Mouse (Mus musculus): ENCODE results near the gene Gstm4.

The Gstm4 gene

DNA sequence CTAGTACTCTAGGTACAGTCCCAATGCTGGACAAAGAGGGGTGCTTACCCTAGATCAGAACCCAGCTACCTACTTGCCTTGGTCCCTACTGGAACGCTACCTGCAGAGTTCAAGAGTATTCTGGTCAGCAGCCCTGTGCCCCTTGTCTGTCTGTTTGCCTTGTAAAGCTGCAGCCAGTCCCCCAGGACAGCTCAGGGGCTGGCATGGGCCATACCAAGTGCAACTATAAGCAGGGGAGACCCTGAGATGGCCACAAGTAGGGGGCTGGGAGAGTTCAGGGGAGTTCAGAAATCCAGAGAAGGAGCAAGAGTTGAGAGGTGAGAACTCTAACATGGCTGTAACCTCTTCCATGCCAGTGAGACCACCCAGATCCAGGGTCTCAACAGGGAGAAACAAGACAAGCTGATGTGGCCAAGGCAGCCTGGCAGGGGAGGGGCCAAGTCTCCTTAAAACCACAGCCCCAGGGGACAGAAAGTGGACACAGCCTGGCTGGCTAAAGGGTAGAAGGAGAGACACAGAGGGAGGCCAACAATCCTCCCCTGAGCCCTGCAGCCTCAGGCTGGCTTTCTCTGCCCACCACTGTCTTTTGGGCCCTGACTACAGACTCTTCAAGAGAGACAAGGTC, 37.7 kb upstream of the Gstm4 start:
- POLR2A ChIA-PET: interaction anchor here in 1 of 4 experiments (0.6 to 1.2 kb wide), 2 partner anchors 64 to 741 kb away, joined by 3 to 4 read pairs; partner anchors contain the start of gene Gnai3
- CTCF ChIA-PET: interaction anchor here in 3 of 4 experiments (0.6 to 2.6 kb wide), 4 partner anchors 13 to 73 kb away, joined by 3 to 6 read pairs (median 4); no protein-coding TSS in a partner anchor

GRCm38 (mm10) chr3:108081681-108082080, 37.0 kb upstream of the Gstm4 start:
- CTCF ChIA-PET: interaction anchor here in 2 of 4 experiments (1.2 to 2.6 kb wide), 2 partner anchors 12 to 13 kb away, joined by 6 read pairs; no protein-coding TSS in a partner anchor

DNA sequence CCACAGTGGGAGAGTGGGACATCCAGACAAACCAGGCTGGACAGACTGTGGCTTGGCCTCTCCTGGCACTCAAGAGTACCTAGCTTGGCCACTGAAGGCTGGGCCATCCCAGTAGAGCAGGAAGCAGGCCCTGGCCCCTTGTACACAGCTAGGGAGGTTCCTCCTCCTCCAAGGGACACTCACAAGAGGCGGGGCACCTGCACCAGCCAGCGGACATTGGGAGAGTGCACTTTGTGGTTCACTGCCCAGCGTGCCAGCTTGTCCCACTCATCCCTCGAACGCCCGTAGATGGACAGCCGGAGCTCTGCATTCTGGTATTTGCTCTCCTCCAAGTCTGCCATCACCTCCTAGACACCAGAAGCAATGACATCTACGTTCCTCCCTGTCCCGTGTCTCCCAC, 32.1 kb upstream of the Gstm4 start:
- CTCF ChIA-PET: interaction anchor here in 2 of 4 experiments (0.6 to 2.2 kb wide), 2 partner anchors 8 to 159 kb away, joined by 4 to 11 read pairs; no protein-coding TSS in a partner anchor
- POLR2A ChIA-PET: interaction anchor here in 3 of 4 experiments (0.9 to 1.7 kb wide), 4 partner anchors 8 to 133 kb away, joined by 3 to 5 read pairs (median 4); partner anchors contain the start of genes Gnai3 (in 2 of the 3) and Gstm6 (in 1 of the 3)

More at GRCm38 (mm10) chr3:108081681-108082080, 37.0 kb upstream of the Gstm4 start:
- POLR2A ChIA-PET: interaction anchor here in 1 of 4 experiments (0.6 to 1.2 kb wide), 2 partner anchors 64 to 741 kb away, joined by 3 to 4 read pairs; partner anchors contain the start of gene Gnai3

GRCm38 (mm10) chr3:108072983-108073569, 28.4 kb upstream of the Gstm4 start:
- POLR2A ChIA-PET: interaction anchor here in 2 of 4 experiments (0.7 to 1.8 kb wide), 6 partner anchors 11 to 105 kb away, joined by 3 to 9 read pairs (median 4); partner anchors contain the start of genes Gnai3 (in 2 of the 2) and Gstm4 (in 1 of the 2)
- CTCF ChIA-PET: interaction anchor here in 1 of 4 experiments (0.5 to 0.7 kb wide), 2 partner anchors 139 to 522 kb away, joined by 3 to 4 read pairs; no protein-coding TSS in a partner anchor

DNA sequence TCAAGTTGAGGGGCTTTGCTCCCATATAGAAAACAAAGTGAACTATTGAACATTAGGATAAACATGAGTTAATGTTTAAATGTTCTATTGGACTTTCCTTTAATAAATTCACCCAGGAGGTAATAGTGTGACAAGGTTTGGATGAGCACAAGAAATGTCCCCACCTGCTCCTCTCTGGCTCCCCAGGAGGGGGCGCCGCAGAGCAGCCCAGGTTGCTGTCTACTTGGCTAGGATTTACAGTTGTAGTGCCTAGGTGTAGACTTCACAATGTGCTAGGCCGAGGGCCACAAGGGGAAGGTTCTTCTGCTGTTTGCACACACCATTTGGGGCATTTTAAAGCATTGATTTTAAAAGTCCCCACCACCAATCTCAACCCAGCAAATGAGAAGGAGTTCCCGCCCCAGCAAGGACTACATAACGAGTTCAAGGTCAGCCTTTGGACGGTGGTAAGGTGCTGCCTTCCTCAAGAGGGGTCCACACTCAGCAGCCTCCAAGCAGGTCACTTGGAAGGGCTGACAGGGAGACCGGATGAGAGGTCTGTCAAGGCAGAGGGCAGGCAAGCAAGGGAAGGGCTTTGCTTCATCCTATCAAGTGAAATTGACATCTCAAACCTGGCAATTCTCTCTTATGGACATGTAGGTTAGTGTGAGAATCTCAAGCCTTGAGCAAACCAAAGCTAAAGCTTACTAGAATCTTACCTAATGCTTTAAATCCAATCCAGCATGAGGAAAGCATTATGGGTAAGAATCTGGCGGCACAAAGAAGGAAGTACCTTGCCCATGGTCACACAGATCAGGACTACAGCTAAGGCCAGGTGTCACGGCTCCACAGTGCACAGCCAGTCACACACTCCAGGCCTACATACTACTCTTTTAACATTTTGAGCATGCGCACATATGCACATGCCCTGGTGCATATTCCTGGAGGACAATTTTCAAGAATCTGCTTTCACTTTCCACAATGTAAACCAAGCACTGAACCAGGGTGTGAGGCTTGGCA, 25.9 kb upstream of the Gstm4 start:
- CTCF ChIA-PET: interaction anchor here (0.6 to 2.4 kb wide), 8 partner anchors 12 to 207 kb away, joined by 3 to 11 read pairs (median 6); partner anchors contain the start of gene Gstm7 (in 1 of the 4)
- POLR2A ChIA-PET: interaction anchor here in 3 of 4 experiments (0.6 to 2.8 kb wide), 6 partner anchors 75 to 135 kb away, joined by 3 to 23 read pairs (median 4); partner anchors contain the start of genes Cyb561d1 (in 1 of the 3) and Gnai3 (in 1 of the 3)

DNA sequence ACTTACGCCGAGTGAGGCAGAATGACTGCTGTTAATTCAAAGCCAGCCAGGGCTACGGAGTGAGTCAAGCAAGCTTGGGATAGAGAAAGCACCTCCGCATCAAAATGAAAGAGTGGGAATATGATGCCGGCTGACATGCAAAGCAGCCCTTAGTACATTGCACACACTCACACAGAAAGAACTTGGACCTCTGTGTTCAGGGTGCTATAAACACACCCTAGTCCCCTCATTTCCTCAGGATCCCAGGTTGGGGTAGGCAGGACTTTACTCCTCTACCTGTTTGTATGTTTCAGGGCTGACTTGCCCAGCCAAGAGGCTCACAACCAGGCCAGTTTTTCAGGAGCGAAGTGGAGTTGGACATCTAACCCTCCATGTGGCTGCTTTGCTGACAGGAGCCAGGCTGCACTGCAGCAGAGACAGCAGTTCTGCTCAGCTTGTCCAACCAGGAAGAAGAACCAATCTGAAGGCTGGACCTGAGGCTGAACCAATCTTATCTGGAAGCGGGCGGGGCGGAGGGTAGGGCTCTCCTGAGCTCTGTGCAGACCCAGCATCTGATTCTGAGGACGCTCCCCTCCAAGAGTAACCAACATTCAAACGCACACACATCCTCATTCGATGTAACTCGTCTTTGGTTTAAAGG, 24.7 kb upstream of the Gstm4 start:
- POLR2A ChIA-PET: interaction anchor here in 3 of 4 experiments (0.5 to 2.8 kb wide), 13 partner anchors 10 to 188 kb away, joined by 3 to 23 read pairs (median 4); partner anchors contain the start of genes Ampd2 (in 1 of the 3), Cyb561d1 (in 1 of the 3), Gnai3 (in 1 of the 3) and Gstm7 (in 1 of the 3)
- CTCF ChIA-PET: interaction anchor here (0.5 to 2.4 kb wide), 17 partner anchors 9 to 847 kb away, joined by 3 to 11 read pairs (median 4); partner anchors contain the start of genes Gnai3 (in 1 of the 4), Gstm6 (in 1 of the 4) and Gstm7 (in 1 of the 4)

GRCm38 (mm10) chr3:108068826-108069225, 24.1 kb upstream of the Gstm4 start:
- CTCF ChIA-PET: interaction anchor here (0.6 to 2.4 kb wide), 9 partner anchors 10 to 205 kb away, joined by 3 to 11 read pairs (median 5); partner anchors contain the start of gene Gstm6 (in 1 of the 4)
- POLR2A ChIA-PET: interaction anchor here in 3 of 4 experiments (0.5 to 2.8 kb wide), 16 partner anchors 10 to 189 kb away, joined by 3 to 23 read pairs (median 4); partner anchors contain the start of genes Ampd2 (in 1 of the 3), Cyb561d1 (in 1 of the 3), Gnai3 (in 1 of the 3) and Gstm7 (in 1 of the 3)

DNA sequence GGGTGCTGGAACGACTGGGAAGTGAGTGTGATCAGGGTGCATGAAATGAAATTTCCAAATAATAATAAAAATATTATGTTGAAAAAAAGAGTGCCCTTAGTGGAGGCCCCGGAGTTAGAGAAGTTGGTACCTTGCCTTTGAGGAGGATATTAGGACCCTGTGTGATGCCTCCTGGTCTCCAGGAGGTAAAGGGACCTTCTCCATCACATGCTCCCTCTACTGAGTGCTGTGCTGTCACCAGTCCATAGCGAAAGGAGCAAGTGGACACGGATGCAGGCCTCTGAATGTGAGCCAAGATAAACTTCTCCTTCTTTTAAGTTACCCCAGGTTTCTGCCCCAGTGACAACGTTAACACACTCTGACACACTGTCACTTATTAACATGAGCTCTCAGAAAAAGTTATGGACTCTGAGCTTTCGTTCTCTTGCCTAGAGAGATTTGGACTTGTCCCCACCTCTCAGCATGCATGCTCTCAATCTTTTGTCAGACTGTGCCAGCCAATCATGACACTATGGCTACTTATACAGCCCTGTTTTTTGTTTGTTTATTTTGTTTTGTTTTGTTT, 22.8 kb upstream of the Gstm4 start:
- ChIA-PET POLR2A (interaction anchor here in 1 of 4 experiments (2.8 kb wide), 1 partner anchor 79 kb away, joined by 23 read pairs; the partner anchor contains the start of gene Gnai3), CTCF (no interaction called here)

DNA sequence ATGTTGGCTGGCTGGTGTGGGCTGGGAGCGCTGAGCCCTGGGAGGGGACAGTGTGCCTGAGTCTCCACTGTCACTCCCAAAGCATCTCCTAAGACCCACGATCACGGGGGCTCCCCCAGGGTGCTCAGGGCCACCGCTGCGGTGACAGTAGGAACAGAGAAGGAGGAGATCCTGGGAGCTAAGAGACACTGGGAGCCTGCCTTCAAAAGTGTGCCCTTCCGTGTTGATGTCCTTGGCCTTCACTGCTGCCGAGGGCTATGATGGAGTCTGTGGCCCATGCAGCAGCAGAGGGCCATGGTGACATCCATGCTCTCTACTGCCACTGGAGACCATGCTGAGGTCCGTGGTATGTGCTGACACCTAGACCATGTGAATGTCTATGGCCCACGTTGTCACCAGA, 20.9 kb upstream of the Gstm4 start:
- POLR2A ChIA-PET: interaction anchor here in 2 of 4 experiments (0.8 to 2.2 kb wide), 3 partner anchors 15 to 116 kb away, joined by 3 to 8 read pairs (median 5); partner anchors contain the start of gene Gnai3 (in 1 of the 2)

DNA sequence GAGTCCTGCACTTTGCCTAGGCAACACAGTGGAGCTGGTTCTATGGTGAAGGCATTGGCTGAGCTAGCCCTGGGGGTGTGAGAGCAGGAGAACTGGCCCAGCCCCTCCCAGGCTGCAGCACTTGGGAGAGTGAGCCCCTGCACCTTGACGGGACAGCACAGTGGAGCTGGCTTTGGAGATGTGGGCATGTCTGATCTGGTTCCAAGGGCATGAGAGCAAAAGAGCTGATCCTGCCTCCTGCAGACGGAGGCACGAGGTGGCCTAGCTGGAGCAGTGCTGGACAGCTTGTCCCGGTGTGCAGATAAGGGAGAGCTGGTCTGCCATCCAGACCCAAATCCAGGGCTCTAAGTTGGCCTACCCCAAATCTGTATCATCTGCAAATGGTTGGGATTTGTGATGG, 20.0 kb upstream of the Gstm4 start:
- ChIA-PET CTCF (interaction anchor here (0.6 to 1.8 kb wide), 10 partner anchors 18 to 201 kb away, joined by 3 to 7 read pairs (median 5); partner anchors contain the start of genes Gstm4 (in 1 of the 4) and Gstm6 (in 1 of the 4)), POLR2A (interaction anchor here in 3 of 4 experiments (0.9 to 2.2 kb wide), 6 partner anchors 10 to 134 kb away, joined by 3 to 8 read pairs (median 3); partner anchors contain the start of genes Gnai3 (in 1 of the 3) and Gstm4 (in 1 of the 3))

More for the DNA sequence above, 20.9 kb upstream of the Gstm4 start:
- CTCF ChIA-PET: interaction anchor here in 1 of 4 experiments (0.6 kb wide), 1 partner anchor 285 kb away, joined by 4 read pairs; no protein-coding TSS in a partner anchor

GRCm38 (mm10) chr3:108062648-108063047, 18.0 kb upstream of the Gstm4 start:
- POLR2A ChIA-PET: interaction anchor here in 1 of 4 experiments (2.3 kb wide), 1 partner anchor 10 kb away, joined by 5 read pairs; no protein-coding TSS in a partner anchor

GRCm38 (mm10) chr3:108061420-108061819, 16.7 kb upstream of the Gstm4 start:
- CTCF ChIA-PET: interaction anchor here in 2 of 4 experiments (0.6 to 2.7 kb wide), 4 partner anchors 112 to 398 kb away, joined by 3 to 8 read pairs (median 6); partner anchors contain the start of gene Gstm6 (in 1 of the 2)
- POLR2A ChIA-PET: interaction anchor here in 1 of 4 experiments (0.6 to 2.3 kb wide), 4 partner anchors 11 to 75 kb away, joined by 3 to 5 read pairs (median 4); partner anchors contain the start of gene Gstm2

More at GRCm38 (mm10) chr3:108062648-108063047, 18.0 kb upstream of the Gstm4 start:
- CTCF ChIA-PET: interaction anchor here in 2 of 4 experiments (0.7 to 2.7 kb wide), 4 partner anchors 13 to 363 kb away, joined by 3 to 8 read pairs (median 4); partner anchors contain the start of gene Gstm4 (in 1 of the 2)

DNA sequence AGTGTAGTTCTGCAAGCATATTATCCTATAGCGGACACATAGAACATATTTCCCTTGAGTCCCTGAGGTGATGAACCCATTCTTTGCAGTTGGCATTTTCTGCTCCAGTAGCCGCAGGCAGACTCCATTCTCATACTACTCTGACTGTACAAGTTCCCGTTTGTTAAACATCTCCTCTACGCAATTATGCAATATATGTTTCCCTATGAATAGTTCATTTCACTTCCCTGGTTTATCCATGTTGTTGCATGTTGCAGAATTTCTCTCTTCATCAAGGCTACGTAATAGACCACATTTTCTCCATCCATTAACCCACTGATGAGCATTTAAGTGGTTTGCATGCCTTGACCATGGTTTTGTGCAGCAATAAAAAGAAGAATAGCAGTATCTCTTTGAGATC, 5.8 kb upstream of the Gstm4 start:
- POLR2A ChIA-PET: interaction anchor here in 2 of 4 experiments (0.8 to 1.2 kb wide), 3 partner anchors 15 to 164 kb away, joined by 3 to 5 read pairs (median 3); partner anchors contain the start of gene Gstm6 (in 1 of the 2)

GRCm38 (mm10) chr3:108048306-108048705, 3.6 kb upstream of the Gstm4 start:
- CTCF ChIA-PET: interaction anchor here in 2 of 4 experiments (0.6 to 0.7 kb wide), 4 partner anchors 95 to 780 kb away, joined by 3 read pairs; partner anchors contain the start of gene Gnai3 (in 1 of the 2)
- POLR2A ChIA-PET: interaction anchor here in 2 of 4 experiments (0.6 to 1.7 kb wide), 5 partner anchors 13 to 209 kb away, joined by 3 to 5 read pairs (median 3); partner anchors contain the start of genes Gstm1 (in 1 of the 2) and Psma5 (in 1 of the 2)

More for the DNA sequence above, 5.8 kb upstream of the Gstm4 start:
- CTCF ChIA-PET: interaction anchor here in 1 of 4 experiments (0.6 kb wide), 1 partner anchor 45 kb away, joined by 3 read pairs; no protein-coding TSS in a partner anchor

Measured in embryonic stem cell, embryonic (primary cell).